Mouse (Mus musculus) natural killer cell, adult 2 months (primary cell): ENCODE measurements at regions not wholly inside any gene's neighbourhood (a gene's known extent, or its start where the extent isn't known, plus 50 kb on each side); places are given as distances from the start of the nearest gene placed in this dataset.
"Not testable (repeated sequence)": the region's sequence is repeated elsewhere in the genome, so short reads cannot be mapped to it uniquely, and the experiment has no call there.

Experiments used
- DNase-seq, 2 experiments: peaks; one replicate each; pipeline ENCODE4 v3.0.0; 2022; ENCODE audit warnings: low spot score in 2 of 2

GRCm38 (mm10) chr12:117327086-117327485 is 189.2 kb upstream of the Rapgef5 start:
- DNase-seq = not testable (repeated sequence)

DNA sequence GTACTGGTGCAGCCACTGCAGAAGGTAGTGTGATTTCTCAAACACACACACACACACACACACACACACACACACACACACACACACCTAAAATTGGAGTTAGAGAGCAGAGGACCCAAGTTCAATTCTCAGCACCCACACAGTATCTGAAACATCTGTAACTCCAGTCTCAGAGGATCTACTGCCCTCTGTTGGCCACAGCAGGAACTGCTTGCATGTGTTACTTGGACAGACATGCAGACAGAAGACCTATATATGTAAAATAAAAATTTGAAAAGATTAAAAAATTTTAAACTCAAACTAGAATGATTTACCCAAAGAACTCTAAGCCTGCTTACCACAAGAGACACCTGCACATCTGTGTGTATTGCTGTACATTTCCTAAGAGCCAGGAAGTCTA is 185.9 kb upstream of the Rapgef5 start:
- no peak for DNase-seq

GRCm38 (mm10) chr12:117336856-117337255 is 179.4 kb upstream of the Rapgef5 start:
- DNase-seq = no peak

DNA sequence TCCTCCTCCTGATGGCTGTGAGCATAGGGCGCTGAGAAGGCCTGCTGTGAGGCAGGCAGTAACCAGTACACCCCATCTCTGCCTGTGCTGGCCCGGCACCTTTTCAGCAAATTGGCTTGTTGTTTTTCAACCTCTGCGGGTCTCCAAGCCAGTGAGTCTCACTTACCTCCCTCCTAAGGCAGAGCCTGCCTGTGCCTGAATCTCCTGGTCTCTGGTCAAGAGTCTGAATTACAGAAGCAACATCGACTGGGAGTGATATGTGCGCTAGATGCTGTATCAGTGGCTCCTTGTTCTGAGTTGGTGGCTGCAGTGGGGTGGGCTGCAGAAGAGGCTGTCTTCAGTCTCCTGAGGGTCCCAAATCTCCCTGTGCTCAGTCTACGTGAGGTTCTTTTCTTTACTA is 174.0 kb upstream of the Rapgef5 start:
- DNase-seq = no peak

DNA sequence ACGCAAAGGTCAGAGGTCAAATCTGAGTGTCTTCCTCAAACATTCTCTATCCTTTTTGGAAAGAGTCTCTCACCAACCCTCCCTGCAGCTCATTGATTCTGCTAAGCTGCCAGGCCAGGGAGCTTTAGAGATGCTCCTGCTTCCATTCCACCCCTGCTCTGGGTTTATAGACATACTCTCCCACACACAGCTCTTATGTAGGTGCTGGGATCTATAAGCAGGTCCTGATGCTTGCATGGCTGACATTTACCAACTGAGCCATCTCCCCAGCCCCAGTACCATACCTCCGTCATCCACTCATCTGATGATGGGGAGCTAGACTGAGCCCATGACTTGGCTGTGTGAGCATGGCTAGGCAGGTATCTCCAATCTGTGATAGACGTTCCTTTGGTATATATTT is 173.2 kb upstream of the Rapgef5 start:
- DNase-seq = no peak

- not testable (repeated sequence) for DNase-seq
Measured at GRCm38 (mm10) chr12:117343605-117344004, 172.7 kb upstream of the Rapgef5 start.

DNA sequence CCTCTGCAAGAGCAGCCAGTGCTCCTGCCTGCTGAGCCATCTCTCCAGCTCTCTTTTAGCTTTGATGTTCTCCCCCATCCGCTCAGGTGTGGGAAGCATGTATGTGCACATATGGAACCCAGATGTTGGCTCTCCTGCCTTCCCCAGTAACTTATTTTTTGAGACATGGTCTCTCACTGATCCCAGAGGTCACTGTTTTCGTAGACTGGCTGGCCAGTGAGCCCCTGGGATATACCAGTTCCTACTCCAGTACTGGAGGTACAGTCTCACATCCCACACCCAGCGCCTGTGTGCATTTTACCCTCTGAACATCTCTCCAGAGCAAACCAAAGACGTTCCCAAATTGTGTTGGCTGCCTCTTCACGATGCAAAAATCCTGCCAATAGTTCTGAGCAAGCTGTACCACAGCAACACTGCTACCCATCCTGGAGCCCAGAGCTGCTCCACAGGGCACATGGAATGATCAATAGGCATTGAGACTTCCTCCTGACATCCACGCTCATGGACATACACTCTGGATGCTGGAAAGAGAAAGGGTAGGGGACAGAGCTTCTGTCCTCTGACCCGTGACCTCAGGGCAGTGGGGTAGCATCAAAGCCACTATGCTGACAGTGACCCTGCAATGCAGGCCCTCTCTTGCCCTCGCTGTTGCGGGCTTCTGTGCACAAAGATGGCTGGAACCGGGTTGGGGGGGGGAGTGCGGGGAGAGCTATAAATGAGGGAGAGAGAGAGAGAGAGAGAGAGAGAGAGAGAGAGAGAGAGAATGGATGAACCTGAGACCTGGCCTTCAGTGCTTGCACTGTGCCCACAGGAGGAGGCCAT is 171.8 kb upstream of the Rapgef5 start:
- no peak for DNase-seq

DNA sequence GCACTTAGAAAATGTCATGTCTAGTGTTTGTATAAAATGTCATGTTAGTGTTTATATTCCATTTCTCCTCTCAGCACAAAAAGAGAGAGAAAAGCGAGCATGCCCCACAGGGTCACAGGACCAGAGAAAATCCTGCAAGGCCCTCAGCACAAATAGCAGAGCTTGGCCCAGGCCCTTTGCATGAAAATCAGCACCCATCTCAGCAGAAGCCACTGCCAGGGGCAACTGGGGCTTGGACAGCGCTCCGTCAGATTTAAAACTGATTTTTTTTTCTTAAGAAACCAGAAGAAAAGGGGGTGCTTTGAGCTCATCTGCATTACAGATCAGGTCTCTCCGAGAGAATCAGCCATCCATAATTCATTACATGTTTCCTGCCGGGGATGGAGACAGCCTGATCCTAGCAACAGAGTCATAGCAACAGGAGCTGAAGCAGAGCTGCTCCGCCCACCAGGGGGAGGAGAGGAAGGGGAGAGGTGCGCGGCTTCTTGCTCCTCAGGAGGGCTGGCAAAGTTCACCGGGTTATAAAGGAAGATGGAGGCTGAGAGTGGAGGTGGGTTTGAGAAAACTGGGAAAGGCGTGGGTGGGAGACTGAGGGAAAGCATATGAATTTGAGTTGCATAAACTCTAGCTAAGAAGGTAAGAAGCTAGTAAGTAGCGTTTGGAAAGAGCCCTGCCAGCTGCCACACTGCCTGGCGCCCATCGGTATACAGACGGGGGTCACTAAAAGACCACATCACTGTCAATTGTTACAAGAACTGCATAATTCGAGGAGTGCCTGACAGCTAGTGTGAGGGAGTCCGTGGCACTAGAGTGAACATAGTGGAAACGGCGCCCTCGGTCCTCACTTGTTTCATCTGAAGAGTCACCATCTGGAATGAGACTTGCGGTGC is 170.9 kb upstream of the Rapgef5 start:
- DNase-seq = no peak

DNA sequence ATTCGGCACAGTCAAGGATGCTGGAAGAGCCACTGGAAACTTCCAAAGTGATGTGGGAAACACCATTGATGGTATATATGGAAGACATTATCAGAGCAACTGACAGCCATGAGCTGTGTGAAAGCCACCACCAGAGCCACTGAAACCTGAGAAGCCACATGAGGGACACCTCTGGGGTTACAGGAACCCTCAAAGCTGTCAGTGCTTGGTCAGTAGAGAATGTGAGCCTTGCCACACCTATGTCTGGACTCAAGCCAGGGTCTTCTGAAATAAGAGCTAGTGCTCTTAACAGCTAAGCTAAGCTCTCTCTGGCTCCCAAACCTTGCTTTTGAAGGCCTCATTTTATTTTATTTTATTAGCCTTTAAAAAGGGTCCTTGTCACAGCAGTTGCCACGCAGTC is 170.2 kb upstream of the Rapgef5 start:
- no peak for DNase-seq

- no peak for DNase-seq
Measured at GRCm38 (mm10) chr12:117347135-117347534, 169.1 kb upstream of the Rapgef5 start.

DNA sequence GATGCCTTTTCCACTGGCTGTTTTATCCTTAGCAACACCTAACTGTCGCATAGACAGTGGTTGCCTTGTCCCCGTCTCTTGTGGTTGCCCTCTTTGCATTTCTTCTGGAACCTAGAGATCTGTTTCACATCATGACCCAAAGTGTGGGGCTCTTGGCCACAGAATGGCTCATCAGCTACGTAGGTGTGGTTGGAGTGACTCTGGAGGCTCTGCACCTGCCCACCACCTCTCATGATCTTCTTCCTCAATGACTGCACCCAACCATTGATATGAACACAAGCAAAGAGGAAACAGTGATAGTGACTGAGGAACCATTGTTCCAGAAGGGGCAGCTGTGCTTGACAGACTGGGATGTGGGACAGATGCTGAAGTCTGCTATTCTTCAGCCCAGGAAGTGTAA is 167.8 kb upstream of the Rapgef5 start:
- peak in 1 of 2 experiments; percentile 46 for DNase-seq

DNA sequence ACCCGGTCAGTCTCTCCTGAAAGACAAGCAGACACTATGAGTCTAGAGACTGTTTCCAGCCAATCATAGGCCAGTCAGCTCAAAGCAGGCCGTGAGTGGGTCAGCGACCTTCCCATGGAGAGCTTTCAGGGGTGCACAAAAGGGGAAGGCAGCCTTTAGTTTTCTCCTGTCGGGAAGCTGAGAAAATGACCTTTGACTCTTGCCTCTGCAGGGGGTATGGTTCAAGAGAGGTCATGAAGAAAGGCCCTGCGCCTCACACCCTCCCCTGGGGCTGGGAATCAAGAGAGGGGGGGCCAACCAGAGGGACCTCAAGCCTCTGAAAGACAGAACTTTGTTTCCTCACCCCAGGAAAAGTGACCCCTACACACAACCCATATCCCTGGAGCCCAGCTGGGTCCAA is 164.4 kb upstream of the Rapgef5 start:
- no peak for DNase-seq

DNA sequence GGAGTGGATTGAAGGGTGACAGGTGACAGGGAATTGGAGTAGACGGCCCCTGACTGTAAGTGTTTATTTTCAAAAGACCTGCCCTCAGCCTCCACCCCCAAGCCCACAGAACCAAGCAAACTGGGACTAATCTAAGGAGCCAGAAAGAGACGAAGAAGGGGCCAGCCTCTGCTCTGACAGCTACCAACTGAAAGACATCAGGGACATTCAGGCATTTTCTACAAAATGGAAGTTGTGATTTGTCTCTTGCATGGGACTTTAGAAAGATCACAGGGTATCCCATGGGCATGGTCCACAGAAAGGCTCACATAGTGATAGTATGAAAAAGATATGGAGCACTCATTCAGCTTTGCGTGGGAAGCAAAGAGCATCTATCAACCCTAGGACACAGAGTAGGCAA is 163.8 kb upstream of the Rapgef5 start:
- no peak for DNase-seq

- DNase-seq = no peak
Measured at GRCm38 (mm10) chr12:117352938-117353337, 163.3 kb upstream of the Rapgef5 start.

GRCm38 (mm10) chr12:117357811-117358210 is 158.5 kb upstream of the Rapgef5 start:
- DNase-seq = no peak

DNA sequence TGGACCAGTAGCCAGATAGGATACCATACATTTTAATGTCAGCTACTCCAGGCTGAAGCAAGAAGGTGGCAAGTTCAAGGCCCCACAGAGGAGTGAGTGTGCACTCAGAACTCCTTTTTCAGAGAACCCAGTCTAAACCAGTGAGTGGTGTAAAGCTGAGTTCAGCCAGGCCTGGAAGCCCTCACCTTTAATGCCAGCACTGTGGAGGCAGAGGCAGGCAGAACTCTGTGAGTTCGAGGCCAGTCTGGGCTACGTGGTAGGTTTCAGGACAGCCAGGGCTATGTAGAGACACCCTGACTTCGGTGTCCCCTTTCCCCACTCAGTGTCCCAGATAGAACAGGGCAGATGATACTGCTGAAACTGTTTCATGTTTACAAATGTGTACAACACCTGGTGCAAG is 157.4 kb upstream of the Rapgef5 start:
- no peak for DNase-seq

DNA sequence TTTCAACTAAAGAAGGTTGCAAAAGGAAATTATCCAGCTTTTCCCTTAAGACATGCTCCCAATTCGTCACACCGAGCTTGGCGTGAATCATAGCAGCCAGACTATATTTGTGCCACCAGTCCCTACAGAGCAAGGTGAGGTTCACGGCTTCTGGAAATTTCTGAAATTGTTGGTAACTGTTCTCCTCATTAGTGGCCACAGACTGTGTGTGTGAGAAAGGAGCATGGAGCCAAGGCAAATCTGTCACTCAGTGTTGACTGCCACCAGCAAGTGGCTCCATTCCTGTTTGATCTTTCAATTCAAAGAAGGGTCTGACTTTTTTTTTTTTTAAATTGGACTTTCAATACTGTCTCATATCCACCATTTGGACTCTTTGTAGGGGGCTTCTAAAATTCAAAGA is 156.1 kb upstream of the Rapgef5 start:
- DNase-seq = no peak

GRCm38 (mm10) chr12:117361826-117362225 is 154.5 kb upstream of the Rapgef5 start:
- DNase-seq = no peak

GRCm38 (mm10) chr12:117363457-117363856 is 152.8 kb upstream of the Rapgef5 start:
- DNase-seq = not testable (repeated sequence)

- DNase-seq = no peak
Measured at GRCm38 (mm10) chr12:117365181-117365580, 151.1 kb upstream of the Rapgef5 start.

DNA sequence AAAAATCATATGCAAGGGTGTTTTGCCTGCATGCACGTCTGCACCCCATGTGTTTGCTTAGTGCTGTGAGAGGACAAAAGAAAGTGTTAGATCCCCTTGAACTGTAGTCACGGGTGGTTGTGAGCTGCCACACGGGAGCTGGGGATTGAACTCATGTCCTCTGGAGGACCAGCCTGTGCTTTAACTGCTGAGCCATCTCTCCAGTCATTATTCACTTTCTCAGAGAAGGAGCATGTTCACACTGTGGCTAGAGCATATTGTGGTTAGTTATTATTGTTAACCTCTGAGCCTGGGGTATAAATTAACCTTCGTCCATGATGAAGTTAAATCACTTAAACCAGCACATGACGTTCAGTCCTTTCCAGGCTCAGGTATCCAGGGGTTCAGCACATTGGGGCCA is 150.4 kb upstream of the Rapgef5 start:
- DNase-seq = no peak

GRCm38 (mm10) chr12:117378297-117378887 is 137.9 kb upstream of the Rapgef5 start:
- no peak for DNase-seq
